Mouse (Mus musculus) intestine, embryonic 14.5 days (tissue): ENCODE data around the gene Mrpl53. TPM values are rescaled to one million over a fixed set of nuclear protein-coding genes. Genes with fewer than 3 reads are reported as not detected.

ENCODE experiments used
- ATAC-seq: fragments of 200-750 bp; cut with Nextera tagmentation; replicated peaks from 2 replicates; pipeline ENCODE4 v1.8.0; 2017; ENCODE audit warnings: low read depth, moderate number of reproducible peaks, moderate TSS enrichment, moderate library complexity; ENCODE audit not compliant: low FRiP score, low TSS enrichment
- DNase-seq: peaks from one replicate; pipeline ENCODE4 v3.0.0-alpha.2; 2018; ENCODE audit warnings: low spot score
- H3K27ac ChIP-seq: fragments of 300-500 bp; sonication (generic); 2 replicates; pipeline ENCODE4 v1.5.1; 2014; ENCODE audit warnings: low read depth, mild to moderate bottlenecking, control low read depth
- H3K27me3 ChIP-seq: fragments of 300-500 bp; sonication (generic); replicated peaks from 2 replicates; pipeline ENCODE4 v1.6.1; 2014; ENCODE audit warnings: low read length, control low read depth; ENCODE audit not compliant: control insufficient read depth, insufficient read depth
- H3K36me3 ChIP-seq: fragments of 300-500 bp; sonication (generic); 2 replicates; pipeline ENCODE4 v1.6.1; 2014; ENCODE audit warnings: low read length, control low read depth; ENCODE audit not compliant: control insufficient read depth, insufficient read depth
- H3K4me1 ChIP-seq: fragments of 300-500 bp; sonication (generic); replicated peaks from 2 replicates; pipeline ENCODE4 v1.6.1; 2014; ENCODE audit warnings: low read length, control low read depth, mixed read lengths; ENCODE audit not compliant: control insufficient read depth, insufficient read depth
- H3K4me2 ChIP-seq: fragments of 300-500 bp; sonication (generic); 2 replicates; pipeline ENCODE4 v1.6.1; 2014; ENCODE audit warnings: low read length
- H3K4me3 ChIP-seq: fragments of 300-500 bp; sonication (generic); 2 replicates; pipeline ENCODE4 v1.5.1; 2014; ENCODE audit warnings: low read depth, low read length, control low read depth, mixed read lengths
- H3K9ac ChIP-seq: fragments of 300-500 bp; sonication (generic); 2 replicates; pipeline ENCODE4 v1.6.1; 2014; ENCODE audit warnings: mild to moderate bottlenecking, low read length
- H3K9me3 ChIP-seq: fragments of 300-500 bp; sonication (generic); 2 replicates; pipeline ENCODE4 v1.6.1; 2016; ENCODE audit warnings: low read length, control low read depth; ENCODE audit not compliant: control insufficient read depth
- WGBS: fragments of 180-500 bp; shearing (Covaris S2); extraction: QIAGEN DNeasy Blood & Tissue Kit; methylation state at CpG from one replicate; pipeline ENCODE4 v1.1.7; 2014; 5-methylcytosine and 5-hydroxymethylcytosine counted together
- polyA plus RNA-seq: library from polyadenylated mRNA; unstranded; fragments of >200 nt; fragmentation: Nextera tagmentation; extraction: Ambion mirVana; gene quantifications from 2 replicates; pipeline ENCODE4 v1.2.1, GENCODE M21; 2014

Gene Mrpl53
- polyA plus RNA-seq, 1 experiment from 2014 or later, result 136 TPM

GRCm38 (mm10) chr6:83142211-83142731, 33.4 kb downstream of the Mrpl53 start:
- H3K27ac ChIP-seq, result no peak overlapping the region
- peaks cover 29% of the 10 kb centered on the region for H3K4me1 ChIP-seq
- ATAC-seq, result no peak
- H3K27me3 ChIP-seq, result no peaks in the 10 kb centered on the region
- H3K4me3 ChIP-seq, result peak overlapping the region; percentile 18
- no peaks in the 10 kb centered on the region for H3K9me3 ChIP-seq
- WGBS, result 12% methylated on average over 39 of the region's 41 CpGs
- peak overlapping the region; percentile 51 for H3K4me2 ChIP-seq
- H3K36me3 ChIP-seq, result peaks cover 16% of the 10 kb centered on the region
- DNase-seq, result no peak
- peak overlapping the region; percentile 32 for H3K9ac ChIP-seq

- WGBS, result 54% methylated on average over 10 of the region's 11 CpGs
- Histone ChIP-seq H3K36me3 (peaks cover 22% of the 10 kb centered on the region), H3K27ac (no peak overlapping the region), H3K27me3 (no peaks in the 10 kb centered on the region), H3K4me3 (no peak overlapping the region), H3K9me3 (no peaks in the 10 kb centered on the region), H3K9ac (no peak overlapping the region), H3K4me2 (no peak overlapping the region), H3K4me1 (peaks cover 27% of the 10 kb centered on the region)
- ATAC-seq, result no peak
- no peak for DNase-seq
Measured at GRCm38 (mm10) chr6:83142886-83143285, 34.0 kb downstream of the Mrpl53 start.

GRCm38 (mm10) chr6:83145209-83145608, 36.4 kb downstream of the Mrpl53 start:
- H3K36me3 ChIP-seq, result peaks cover 42% of the 10 kb centered on the region
- no peak overlapping the region for H3K4me2 ChIP-seq
- peaks cover 11% of the 10 kb centered on the region for H3K4me1 ChIP-seq
- 68% methylated on average over 2 of the region's 2 CpGs for WGBS
- H3K27me3 ChIP-seq, result no peaks in the 10 kb centered on the region
- no peaks in the 10 kb centered on the region for H3K9me3 ChIP-seq
- H3K27ac ChIP-seq, result no peak overlapping the region
- DNase-seq, result no peak
- no peak overlapping the region for H3K4me3 ChIP-seq
- no peak overlapping the region for H3K9ac ChIP-seq
- ATAC-seq, result no peak

GRCm38 (mm10) chr6:83145805-83146204, 37.0 kb downstream of the Mrpl53 start:
- H3K4me1 ChIP-seq, result peaks cover 11% of the 10 kb centered on the region
- no peak overlapping the region for H3K9ac ChIP-seq
- DNase-seq (no peak), ATAC-seq (no peak)
- no peak overlapping the region for H3K4me2 ChIP-seq
- H3K27ac ChIP-seq, result no peak overlapping the region
- WGBS, result 68% methylated on average over 9 of the region's 9 CpGs
- H3K4me3 ChIP-seq, result no peak overlapping the region
- peaks cover 47% of the 10 kb centered on the region for H3K36me3 ChIP-seq
- H3K9me3 ChIP-seq, result no peaks in the 10 kb centered on the region
- H3K27me3 ChIP-seq, result no peaks in the 10 kb centered on the region

- Histone ChIP-seq H3K36me3 (peaks cover 56% of the 10 kb centered on the region), H3K27ac (no peak overlapping the region), H3K27me3 (no peaks in the 10 kb centered on the region), H3K9ac (no peak overlapping the region), H3K9me3 (no peaks in the 10 kb centered on the region), H3K4me3 (no peak overlapping the region), H3K4me1 (peaks cover 3% of the 10 kb centered on the region), H3K4me2 (no peak overlapping the region)
- no peak for DNase-seq
- WGBS, result 66% methylated on average over 7 of the region's 7 CpGs
- no peak for ATAC-seq
Measured at GRCm38 (mm10) chr6:83147280-83147679, 38.4 kb downstream of the Mrpl53 start.

- DNase-seq (no peak), ATAC-seq (no peak)
- Histone ChIP-seq H3K36me3 (peaks cover 52% of the 10 kb centered on the region), H3K4me3 (no peak overlapping the region), H3K4me2 (no peak overlapping the region), H3K9ac (no peak overlapping the region), H3K4me1 (peaks cover 6% of the 10 kb centered on the region), H3K9me3 (no peaks in the 10 kb centered on the region), H3K27me3 (no peaks in the 10 kb centered on the region), H3K27ac (no peak overlapping the region)
- 38% methylated on average over 8 of the region's 8 CpGs for WGBS
Measured at GRCm38 (mm10) chr6:83151721-83152120, 42.9 kb downstream of the Mrpl53 start.

GRCm38 (mm10) chr6:83153038-83153437, 44.2 kb downstream of the Mrpl53 start:
- Histone ChIP-seq H3K4me1 (peaks cover 6% of the 10 kb centered on the region), H3K9me3 (no peaks in the 10 kb centered on the region), H3K4me2 (no peak overlapping the region), H3K27me3 (no peaks in the 10 kb centered on the region), H3K9ac (no peak overlapping the region), H3K4me3 (no peak overlapping the region), H3K27ac (no peak overlapping the region), H3K36me3 (peaks cover 39% of the 10 kb centered on the region)
- WGBS, result 82% methylated on average over 12 of the region's 12 CpGs
- ATAC-seq (no peak), DNase-seq (no peak)

GRCm38 (mm10) chr6:83153485-83153884, 44.6 kb downstream of the Mrpl53 start:
- Histone ChIP-seq H3K4me2 (no peak overlapping the region), H3K27ac (no peak overlapping the region), H3K27me3 (no peaks in the 10 kb centered on the region), H3K4me3 (no peak overlapping the region), H3K9ac (no peak overlapping the region), H3K9me3 (no peaks in the 10 kb centered on the region), H3K4me1 (peaks cover 6% of the 10 kb centered on the region), H3K36me3 (peaks cover 36% of the 10 kb centered on the region)
- 74% methylated on average over 5 of the region's 5 CpGs for WGBS
- ATAC-seq (no peak), DNase-seq (no peak)

GRCm38 (mm10) chr6:83155552-83156238, 46.9 kb downstream of the Mrpl53 start:
- ATAC-seq, result peak; percentile 20; the same call in 1 of the 2 replicates
- no peak overlapping the region for H3K27ac ChIP-seq
- H3K4me2 ChIP-seq, result peak overlapping the region; percentile 84
- 7% methylated on average over 23 of the region's 23 CpGs for WGBS
- H3K9ac ChIP-seq, result peak overlapping the region; percentile 49
- DNase-seq, result no peak
- peaks cover 17% of the 10 kb centered on the region; the same call in 1 of the 2 replicates for H3K36me3 ChIP-seq
- H3K4me3 ChIP-seq, result peak overlapping the region; percentile 52
- peaks cover 7% of the 10 kb centered on the region for H3K27me3 ChIP-seq
- H3K9me3 ChIP-seq, result no peaks in the 10 kb centered on the region
- peaks cover 6% of the 10 kb centered on the region for H3K4me1 ChIP-seq
